Mouse (Mus musculus) lung, postnatal 0 days (tissue): ENCODE data around the gene Shoc2.

Experiments used
- CTCF ChIP-seq: IDR thresholded peaks from 2 replicates; pipeline ENCODE4 v1.5.1; 2016; ENCODE audit warnings: antibody characterized with exemption, mild to moderate bottlenecking
- EP300 ChIP-seq: IDR thresholded peaks from 2 replicates; pipeline ENCODE4 v1.6.1; 2016; ENCODE audit warnings: antibody characterized with exemption, mild to moderate bottlenecking, control low read depth

GRCm38 (mm10) chr19:53957513-53957912, 13.4 kb downstream of the Shoc2 start:
- no peak for TF ChIP-seq CTCF
- no peak for TF ChIP-seq EP300
